Mouse (Mus musculus): ENCODE data around the gene H2-DMb2. TPM values are rescaled to one million over a fixed set of nuclear protein-coding genes. Genes with fewer than 3 reads are reported as not detected.

The H2-DMb2 gene
- polyA plus RNA-seq, 1 experiment from 2014 or later = 0.32 TPM

DNA sequence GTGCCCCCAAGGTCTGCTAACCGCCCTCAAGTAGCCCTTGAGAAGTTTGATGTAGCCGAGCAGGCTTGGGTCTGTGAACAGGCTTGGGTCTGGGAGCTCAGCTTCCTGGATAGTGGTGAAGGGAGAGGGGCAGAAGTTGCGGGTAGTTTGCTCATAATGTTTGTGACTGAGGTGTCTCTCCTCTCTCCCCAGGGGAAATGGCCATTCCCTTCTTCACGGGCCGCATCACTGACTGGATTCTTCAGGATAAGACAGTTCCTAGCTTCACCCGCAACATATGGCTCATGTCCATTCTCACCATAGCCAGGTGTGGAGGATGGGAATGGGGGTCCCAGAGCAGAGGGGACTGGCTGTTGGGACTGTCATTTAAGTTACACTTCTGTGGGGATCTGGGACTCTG is 45.9 kb downstream of the H2-DMb2 start:
- 76% methylated on average over 6 of the region's 6 CpGs for WGBS
- no peak for ATAC-seq

GRCm38 (mm10) chr17:34192852-34193251 is 49.7 kb downstream of the H2-DMb2 start:
- WGBS = 24% methylated on average over 16 of the region's 16 CpGs
- no peak for ATAC-seq
- Histone ChIP-seq H3K27me3 (peaks cover 97% of the 10 kb centered on the region), H3K4me1 (replicated peaks) (peaks cover 17% of the 10 kb centered on the region), H3K4me3 (replicated peaks) (no peak overlapping the region), H3K9me3 (no peaks in the 10 kb centered on the region), H3K4me2 (replicated peaks) (no peak overlapping the region), H3K36me3 (no peaks in the 10 kb centered on the region), H3K27ac (no peak overlapping the region), H3K9ac (replicated peaks) (no peak overlapping the region)

More for the DNA sequence above, 45.9 kb downstream of the H2-DMb2 start:
- H3K9ac ChIP-seq (replicated peaks) = no peak overlapping the region
- H3K27ac ChIP-seq = no peak overlapping the region
- H3K27me3 ChIP-seq = peaks cover 96% of the 10 kb centered on the region
- H3K4me1 ChIP-seq (replicated peaks) = peaks cover 17% of the 10 kb centered on the region
- no peak overlapping the region for H3K4me2 ChIP-seq (replicated peaks)
- no peaks in the 10 kb centered on the region for H3K36me3 ChIP-seq
- H3K4me3 ChIP-seq (replicated peaks) = no peak overlapping the region
- H3K9me3 ChIP-seq = no peaks in the 10 kb centered on the region

DNA sequence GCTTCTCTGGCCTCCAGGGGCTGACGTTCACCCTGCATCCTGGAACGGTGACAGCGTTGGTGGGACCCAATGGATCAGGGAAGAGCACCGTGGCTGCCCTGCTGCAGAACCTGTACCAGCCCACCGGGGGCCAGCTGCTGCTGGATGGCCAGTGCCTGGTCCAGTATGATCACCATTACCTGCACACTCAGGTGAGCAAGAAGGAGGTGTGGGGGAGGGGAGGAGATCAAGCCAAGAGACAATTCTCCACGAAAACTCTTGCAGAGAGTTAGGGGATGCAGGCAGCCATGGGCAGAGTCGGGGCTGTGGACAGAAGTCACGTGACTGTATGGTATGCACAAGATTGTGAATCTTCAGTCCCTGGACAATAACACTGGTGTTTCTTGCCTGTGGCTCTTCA is 50.4 kb downstream of the H2-DMb2 start:
- Histone ChIP-seq H3K4me2 (replicated peaks) (no peak overlapping the region), H3K27ac (no peak overlapping the region), H3K9ac (replicated peaks) (no peak overlapping the region), H3K9me3 (no peaks in the 10 kb centered on the region), H3K36me3 (no peaks in the 10 kb centered on the region), H3K27me3 (peaks cover 98% of the 10 kb centered on the region), H3K4me1 (replicated peaks) (peaks cover 18% of the 10 kb centered on the region), H3K4me3 (replicated peaks) (no peak overlapping the region)
- 64% methylated on average over 8 of the region's 8 CpGs for WGBS
- no peak for ATAC-seq

GRCm38 (mm10) chr17:34194723-34195122 is 51.6 kb downstream of the H2-DMb2 start:
- 90% methylated on average over 4 of the region's 4 CpGs for WGBS
- peaks cover 98% of the 10 kb centered on the region for H3K27me3 ChIP-seq
- H3K27ac ChIP-seq = no peak overlapping the region
- no peaks in the 10 kb centered on the region for H3K36me3 ChIP-seq
- no peak for ATAC-seq
- no peaks in the 10 kb centered on the region for H3K9me3 ChIP-seq
- H3K4me2 ChIP-seq (replicated peaks) = no peak overlapping the region
- H3K4me1 ChIP-seq (replicated peaks) = peaks cover 19% of the 10 kb centered on the region
- H3K4me3 ChIP-seq (replicated peaks) = no peak overlapping the region
- no peak overlapping the region for H3K9ac ChIP-seq (replicated peaks)

DNA sequence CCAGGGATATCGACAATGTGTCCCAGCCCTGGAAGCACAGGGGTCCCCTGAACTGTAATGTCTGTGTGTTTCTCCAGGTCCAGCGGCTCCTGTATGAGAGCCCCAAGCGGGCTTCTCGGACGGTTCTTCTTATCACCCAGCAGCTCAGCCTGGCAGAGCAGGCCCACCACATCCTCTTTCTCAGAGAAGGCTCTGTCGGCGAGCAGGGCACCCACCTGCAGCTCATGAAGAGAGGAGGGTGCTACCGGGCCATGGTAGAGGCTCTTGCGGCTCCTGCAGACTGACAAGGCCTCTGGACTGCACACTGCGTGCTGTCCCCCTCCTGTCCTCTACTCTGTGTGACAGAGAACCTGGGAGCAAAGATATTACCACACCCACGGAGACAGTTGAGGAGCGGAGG is 53.4 kb downstream of the H2-DMb2 start:
- no peak overlapping the region; the same call in 1 of the 2 replicates for H3K4me3 ChIP-seq (replicated peaks)
- 35% methylated on average over 12 of the region's 12 CpGs for WGBS

GRCm38 (mm10) chr17:34196941-34197894 is 54.1 kb downstream of the H2-DMb2 start, which contains the start of gene Psmb8:
TSS of gene Psmb8 (plus strand) at chr17:34197721.
- peak; percentile 90 for ATAC-seq
- Histone ChIP-seq H3K27me3 (peaks cover 92% of the 10 kb centered on the region), H3K27ac (no peak within 1 kb of the TSS), H3K4me3 (replicated peaks) (peak within 1 kb of the TSS; percentile 43), H3K4me1 (replicated peaks) (peaks cover 19% of the 10 kb centered on the region), H3K36me3 (no peaks in the 10 kb centered on the region), H3K9ac (replicated peaks) (peak within 1 kb of the TSS; percentile 42; the same call in 1 of the 2 replicates), H3K9me3 (no peaks in the 10 kb centered on the region), H3K4me2 (replicated peaks) (peak within 1 kb of the TSS; percentile 66)
- 5% methylated on average over 41 of the region's 41 CpGs for WGBS

More for the DNA sequence above, 53.4 kb downstream of the H2-DMb2 start:
- H3K4me1 ChIP-seq (replicated peaks) = peaks cover 19% of the 10 kb centered on the region
- ATAC-seq = no peak
- H3K27me3 ChIP-seq = peaks cover 98% of the 10 kb centered on the region
- no peaks in the 10 kb centered on the region for H3K36me3 ChIP-seq
- H3K9me3 ChIP-seq = no peaks in the 10 kb centered on the region
- no peak overlapping the region for H3K27ac ChIP-seq
- 0 out of 2 replicates have a peak overlapping the region, but pooled peaks have one; percentile 66 for H3K4me2 ChIP-seq (replicated peaks)
- no peak overlapping the region for H3K9ac ChIP-seq (replicated peaks)

GRCm38 (mm10) chr17:34197904-34198520 is 54.9 kb downstream of the H2-DMb2 start:
- Histone ChIP-seq H3K27ac (no peak overlapping the region), H3K4me3 (replicated peaks) (peak overlapping the region; percentile 43), H3K4me2 (replicated peaks) (peak overlapping the region; percentile 66), H3K4me1 (replicated peaks) (peaks cover 19% of the 10 kb centered on the region), H3K36me3 (no peaks in the 10 kb centered on the region), H3K9me3 (no peaks in the 10 kb centered on the region), H3K27me3 (peaks cover 88% of the 10 kb centered on the region), H3K9ac (replicated peaks) (0 out of 2 replicates have a peak overlapping the region, but pooled peaks have one; percentile 42)
- 3% methylated on average over 32 of the region's 32 CpGs for WGBS
- ATAC-seq = no peak

GRCm38 (mm10) chr17:34198521-34198912 is 55.4 kb downstream of the H2-DMb2 start:
- Histone ChIP-seq H3K9me3 (no peaks in the 10 kb centered on the region), H3K4me3 (replicated peaks) (peak overlapping the region; percentile 43), H3K36me3 (no peaks in the 10 kb centered on the region), H3K27ac (no peak overlapping the region), H3K27me3 (peaks cover 88% of the 10 kb centered on the region), H3K4me2 (replicated peaks) (peak overlapping the region; percentile 66), H3K4me1 (replicated peaks) (peaks cover 19% of the 10 kb centered on the region), H3K9ac (replicated peaks) (no peak overlapping the region)
- no peak for ATAC-seq
- 4% methylated on average over 11 of the region's 11 CpGs for WGBS

DNA sequence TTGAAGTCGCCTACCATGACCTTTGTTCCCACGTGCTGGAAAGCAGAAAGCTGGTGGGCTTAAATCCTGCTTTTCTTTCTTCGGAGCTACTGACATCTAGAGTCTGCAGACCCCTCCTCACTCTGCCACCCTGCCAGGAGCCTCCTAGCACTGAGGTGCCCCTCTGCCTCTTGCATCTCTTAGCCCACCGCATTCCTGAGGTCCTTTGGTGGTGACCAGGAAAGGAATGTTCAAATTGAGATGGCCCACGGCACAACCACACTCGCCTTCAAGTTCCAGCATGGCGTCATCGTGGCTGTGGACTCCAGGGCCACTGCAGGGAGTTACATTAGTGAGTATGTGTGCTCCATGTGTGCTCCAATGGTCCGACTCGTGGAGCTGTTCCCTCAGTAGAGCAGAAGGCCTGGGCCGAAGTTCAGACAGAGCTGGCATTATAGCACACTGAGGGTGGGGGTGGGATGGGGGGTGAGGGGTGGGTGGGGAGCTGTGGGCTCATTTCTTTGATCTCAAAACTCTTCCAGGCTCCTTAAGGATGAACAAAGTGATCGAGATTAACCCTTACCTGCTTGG is 56.0 kb downstream of the H2-DMb2 start:
- Histone ChIP-seq H3K4me2 (replicated peaks) (no peak overlapping the region), H3K9me3 (no peaks in the 10 kb centered on the region), H3K4me3 (replicated peaks) (no peak overlapping the region), H3K27me3 (peaks cover 87% of the 10 kb centered on the region), H3K36me3 (no peaks in the 10 kb centered on the region), H3K27ac (no peak overlapping the region), H3K9ac (replicated peaks) (no peak overlapping the region), H3K4me1 (replicated peaks) (peaks cover 19% of the 10 kb centered on the region)
- no peak for ATAC-seq
- WGBS = 68% methylated on average over 12 of the region's 12 CpGs

- no peak for ATAC-seq
- Histone ChIP-seq H3K4me3 (replicated peaks) (no peak overlapping the region), H3K27me3 (peaks cover 84% of the 10 kb centered on the region)
These were observed 56.9 kb downstream of the H2-DMb2 start for GRCm38 (mm10) chr17:34200047-34200446.

DNA sequence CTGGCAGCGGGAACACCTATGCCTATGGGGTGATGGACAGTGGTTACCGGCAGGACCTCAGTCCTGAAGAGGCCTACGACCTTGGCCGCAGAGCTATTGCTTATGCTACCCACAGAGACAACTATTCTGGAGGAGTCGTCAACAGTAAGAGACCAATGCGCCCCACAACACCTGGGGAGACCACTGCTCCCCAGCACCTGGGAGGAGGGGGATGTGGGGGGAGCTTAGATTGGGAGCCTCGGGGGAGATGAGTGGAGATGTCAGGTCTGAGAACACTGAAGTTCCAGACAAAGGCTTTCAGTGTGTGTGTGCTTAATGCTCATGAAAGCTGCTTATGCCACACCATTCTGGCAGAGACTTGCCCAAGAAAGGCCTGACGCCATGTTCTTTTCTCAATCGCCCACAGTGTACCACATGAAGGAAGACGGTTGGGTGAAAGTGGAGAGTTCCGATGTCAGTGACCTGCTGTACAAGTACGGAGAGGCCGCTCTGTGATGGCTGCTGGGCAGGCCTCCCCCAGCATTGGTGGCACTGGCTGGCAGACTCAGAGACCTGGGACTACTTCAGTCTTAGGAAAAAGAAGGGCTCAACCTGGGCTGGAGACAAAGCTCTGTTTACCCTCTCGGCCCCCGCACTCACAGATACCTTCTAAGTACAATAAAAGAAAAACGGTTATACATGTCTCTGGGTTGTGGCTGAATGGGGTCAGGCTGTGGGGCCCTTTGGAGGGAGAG is 57.8 kb downstream of the H2-DMb2 start:
- Histone ChIP-seq H3K4me1 (replicated peaks) (peaks cover 28% of the 10 kb centered on the region), H3K27ac (no peak overlapping the region), H3K36me3 (no peaks in the 10 kb centered on the region), H3K4me3 (replicated peaks) (no peak overlapping the region), H3K9me3 (no peaks in the 10 kb centered on the region), H3K9ac (replicated peaks) (no peak overlapping the region), H3K4me2 (replicated peaks) (no peak overlapping the region), H3K27me3 (peaks cover 84% of the 10 kb centered on the region)
- WGBS = 89% methylated on average over 16 of the region's 16 CpGs
- no peak for ATAC-seq

More at GRCm38 (mm10) chr17:34200047-34200446, 56.9 kb downstream of the H2-DMb2 start:
- Histone ChIP-seq H3K36me3 (no peaks in the 10 kb centered on the region), H3K27ac (no peak overlapping the region), H3K9me3 (no peaks in the 10 kb centered on the region), H3K9ac (replicated peaks) (no peak overlapping the region), H3K4me1 (replicated peaks) (peaks cover 25% of the 10 kb centered on the region), H3K4me2 (replicated peaks) (no peak overlapping the region)
- 82% methylated on average over 10 of the region's 10 CpGs for WGBS

All from midbrain, embryonic 13.5 days (tissue).